Mouse (Mus musculus): ENCODE measurements around the gene Cds2. TPM values are rescaled to one million over a fixed set of nuclear protein-coding genes. Genes with fewer than 3 reads are reported as not detected.
A peak's percentile ranks its signal among the peaks of the same experiment; 100 is the strongest.

The Cds2 gene
- polyA plus RNA-seq, 1 experiment: 30.3 TPM

DNA sequence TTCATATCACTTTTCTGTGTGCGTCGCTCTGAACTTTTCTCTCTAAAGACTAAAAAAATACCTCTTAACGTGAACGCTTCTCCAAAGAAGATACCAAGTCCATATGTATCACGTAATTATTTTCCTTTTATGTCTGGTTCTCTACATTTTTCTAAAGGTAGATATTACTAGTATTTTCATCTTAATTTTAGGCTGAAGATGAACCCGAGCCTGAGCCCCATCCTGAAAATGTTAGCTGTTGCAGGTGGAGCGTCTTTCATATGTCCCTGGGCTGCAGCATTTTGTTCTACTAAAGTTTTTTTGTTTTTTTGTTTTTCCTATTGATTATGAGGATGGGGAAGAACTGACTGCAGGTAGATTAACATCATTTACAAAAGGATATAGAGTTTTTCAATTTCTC, 9.3 kb upstream of the Cds2 start:
- Histone ChIP-seq H3K27me3 (ENCODE audit: control insufficient read depth, insufficient read depth, insufficient read length) (no peaks in the 10 kb centered on the region), H3K79me2 (ENCODE audit: control insufficient read depth, insufficient read depth) (peaks cover 33% of the 10 kb centered on the region), H3K36me3 (ENCODE audit: control insufficient read depth, insufficient read depth) (peaks cover 9% of the 10 kb centered on the region), H3K4me3 (peak overlapping the region; percentile 79), H3K4me2 (ENCODE audit: low read depth) (peak overlapping the region; percentile 95), H3ac (ENCODE audit: control insufficient read depth, insufficient read length) (no peak overlapping the region)
- TF ChIP-seq USF1 (IDR thresholded peaks at IDR 0.05; ENCODE audit: low read depth): no peak
- no peak for TF ChIP-seq TCF3 (IDR thresholded peaks at IDR 0.05; ENCODE audit: insufficient read length, low read depth)
- no peak for TF ChIP-seq MYOD1 (IDR thresholded peaks at IDR 0.05; ENCODE audit: control insufficient read depth in 1 of 3, insufficient read length in 2 of 3, low read depth in 2 of 3)
- no peak for TF ChIP-seq POLR2AphosphoS2 (IDR thresholded peaks at IDR 0.05; ENCODE audit: insufficient read length, low read depth)
- no peak for TF ChIP-seq REST (IDR thresholded peaks at IDR 0.05; ENCODE audit: insufficient read depth, insufficient read length)
- no peak for TF ChIP-seq CEBPB (IDR thresholded peaks at IDR 0.05; ENCODE audit: insufficient read depth, poor library complexity, severe bottlenecking)
- no peak for TF ChIP-seq MAX (IDR thresholded peaks at IDR 0.05; ENCODE audit: low read depth)
- no peak for TF ChIP-seq POLR2A (IDR thresholded peaks at IDR 0.05; ENCODE audit: insufficient read length, low read depth)
- no peak for TF ChIP-seq E2F4 (IDR thresholded peaks at IDR 0.05; ENCODE audit: insufficient read depth)

DNA sequence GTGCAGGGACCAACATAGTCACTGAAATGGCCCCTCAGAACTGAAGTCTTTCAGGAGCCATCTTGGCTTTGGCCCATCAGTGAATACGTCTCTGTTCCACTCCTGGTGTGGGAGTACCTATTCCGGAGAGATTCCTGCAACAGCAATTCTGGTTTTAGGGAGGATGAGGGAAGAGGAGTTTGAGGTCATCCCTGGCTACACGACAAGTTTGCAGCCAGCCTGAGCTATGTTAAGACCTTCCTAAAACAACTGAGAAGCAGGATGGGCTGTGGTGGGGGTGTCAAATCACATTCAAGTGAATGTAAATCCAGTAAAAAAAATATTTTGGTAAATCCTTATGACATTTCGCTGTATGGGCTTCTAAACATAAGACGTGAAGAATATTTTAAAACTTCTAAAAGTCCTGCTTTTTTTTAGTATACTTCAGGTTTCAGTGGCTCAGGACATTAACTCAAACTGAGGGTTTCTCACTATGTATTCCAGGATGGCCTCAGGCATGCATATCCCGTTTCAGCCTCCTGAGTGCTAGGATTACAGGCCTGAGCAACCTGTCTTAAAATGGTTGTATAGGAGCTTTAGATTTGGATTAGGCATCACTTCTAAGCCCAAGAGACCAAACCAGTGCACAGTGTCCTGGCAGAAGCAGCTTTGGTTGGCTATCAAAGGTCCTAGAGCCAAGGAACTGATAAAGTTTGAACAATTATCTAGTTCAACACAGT, 5.4 kb upstream of the Cds2 start:
- no peak for TF ChIP-seq TCF3 (IDR thresholded peaks at IDR 0.05; ENCODE audit: insufficient read length, low read depth)
- TF ChIP-seq REST (IDR thresholded peaks at IDR 0.05; ENCODE audit: insufficient read depth, insufficient read length): no peak
- TF ChIP-seq TCF12 (IDR thresholded peaks at IDR 0.05; ENCODE audit: insufficient read depth, poor library complexity, severe bottlenecking): no peak
- no peak for TF ChIP-seq USF1 (IDR thresholded peaks at IDR 0.05; ENCODE audit: low read depth)
- TF ChIP-seq MYOG (IDR thresholded peaks at IDR 0.05; ENCODE audit: control insufficient read depth in 1 of 3, insufficient read depth in 1 of 3, insufficient read length in 2 of 3, low read depth in 2 of 3): no peak
- no peak for TF ChIP-seq MAX (IDR thresholded peaks at IDR 0.05; ENCODE audit: low read depth)
- TF ChIP-seq POLR2A (IDR thresholded peaks at IDR 0.05; ENCODE audit: insufficient read length, low read depth): no peak
- no peak for TF ChIP-seq E2F4 (IDR thresholded peaks at IDR 0.05; ENCODE audit: insufficient read depth)
- no peak for TF ChIP-seq POLR2AphosphoS2 (IDR thresholded peaks at IDR 0.05; ENCODE audit: insufficient read length, low read depth)
- TF ChIP-seq CEBPB (IDR thresholded peaks at IDR 0.05; ENCODE audit: insufficient read depth, poor library complexity, severe bottlenecking): no peak
- TF ChIP-seq MYOD1 (IDR thresholded peaks at IDR 0.05; ENCODE audit: control insufficient read depth in 1 of 3, insufficient read length in 2 of 3, low read depth in 2 of 3): no peak
- TF ChIP-seq SRF (IDR thresholded peaks at IDR 0.05; ENCODE audit: control insufficient read depth, insufficient read length, low read depth): no peak

DNA sequence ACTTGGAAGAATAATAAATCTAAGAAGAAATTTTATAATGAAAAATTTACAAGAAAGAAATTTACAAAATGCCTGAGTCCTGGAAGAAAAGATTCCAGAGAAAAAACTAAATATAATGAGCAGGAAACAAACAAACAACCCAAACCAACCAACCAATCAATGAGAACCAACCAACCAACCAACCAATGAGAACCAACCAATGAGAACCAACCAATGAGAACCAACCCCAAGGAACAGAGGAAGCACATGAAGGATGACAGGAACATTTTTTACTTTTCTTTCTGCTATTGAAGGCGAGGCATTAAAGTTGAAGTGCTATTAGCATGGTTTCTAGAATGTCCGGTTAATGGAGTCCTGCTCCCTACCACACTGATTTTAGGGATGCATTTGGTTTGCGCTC, 2.3 kb upstream of the Cds2 start:
- no peaks in the 10 kb centered on the region for H3K36me3 ChIP-seq (ENCODE audit: control insufficient read depth, insufficient read depth)
- TF ChIP-seq REST (IDR thresholded peaks at IDR 0.05; ENCODE audit: insufficient read depth, insufficient read length) (no peak), USF1 (IDR thresholded peaks at IDR 0.05; ENCODE audit: low read depth) (no peak), CEBPB (IDR thresholded peaks at IDR 0.05; ENCODE audit: insufficient read depth, poor library complexity, severe bottlenecking) (no peak)
- peaks cover 20% of the 10 kb centered on the region for H3K79me2 ChIP-seq (ENCODE audit: control insufficient read depth, insufficient read depth)
- H3K27me3 ChIP-seq (ENCODE audit: control insufficient read depth, insufficient read depth, insufficient read length): no peaks in the 10 kb centered on the region
- H3K4me3 ChIP-seq: no peak overlapping the region
- no peak overlapping the region for H3K4me2 ChIP-seq (ENCODE audit: low read depth)
- no peak overlapping the region for H3ac ChIP-seq (ENCODE audit: control insufficient read depth, insufficient read length)

More for the DNA sequence above, 5.4 kb upstream of the Cds2 start:
- Histone ChIP-seq H3K4me2 (ENCODE audit: low read depth) (peak overlapping the region; percentile 44), H3K79me2 (ENCODE audit: control insufficient read depth, insufficient read depth) (peaks cover 6% of the 10 kb centered on the region), H3ac (ENCODE audit: control insufficient read depth, insufficient read length) (no peak overlapping the region), H3K27me3 (ENCODE audit: control insufficient read depth, insufficient read depth, insufficient read length) (no peaks in the 10 kb centered on the region), H3K36me3 (ENCODE audit: control insufficient read depth, insufficient read depth) (no peaks in the 10 kb centered on the region), H3K4me3 (no peak overlapping the region)

DNA sequence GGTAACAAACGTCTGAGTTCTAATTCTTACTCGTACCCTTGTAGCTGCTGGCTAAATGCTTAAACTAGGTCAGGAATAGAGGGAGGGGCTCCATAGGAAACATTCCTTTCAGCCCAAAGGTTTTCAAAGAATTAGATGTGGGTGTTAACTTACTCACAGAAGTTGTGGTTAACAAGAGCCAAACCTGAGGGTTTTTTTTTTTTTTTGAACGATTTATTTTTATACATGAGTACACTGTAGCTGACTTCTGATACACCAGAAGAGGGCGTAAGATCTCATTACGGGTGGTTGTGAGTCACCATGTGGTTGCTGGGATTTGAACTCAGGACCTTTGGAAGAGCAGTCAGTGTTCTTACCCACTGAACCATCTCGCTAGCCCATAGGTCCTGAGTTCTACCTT, 773 bp upstream of the Cds2 start:
- Histone ChIP-seq H3ac (ENCODE audit: control insufficient read depth, insufficient read length) (no peak overlapping the region), H3K4me2 (ENCODE audit: low read depth) (peak overlapping the region; percentile 84), H3K36me3 (ENCODE audit: control insufficient read depth, insufficient read depth) (no peaks in the 10 kb centered on the region), H3K27me3 (ENCODE audit: control insufficient read depth, insufficient read depth, insufficient read length) (no peaks in the 10 kb centered on the region), H3K4me3 (peak overlapping the region; percentile 66), H3K79me2 (ENCODE audit: control insufficient read depth, insufficient read depth) (peaks cover 31% of the 10 kb centered on the region)
- TF ChIP-seq MAX (IDR thresholded peaks at IDR 0.05; ENCODE audit: low read depth) (no peak), SRF (IDR thresholded peaks at IDR 0.05; ENCODE audit: control insufficient read depth, insufficient read length, low read depth) (no peak), USF1 (IDR thresholded peaks at IDR 0.05; ENCODE audit: low read depth) (no peak), POLR2AphosphoS2 (IDR thresholded peaks at IDR 0.05; ENCODE audit: insufficient read length, low read depth) (no peak), MYOD1 (IDR thresholded peaks at IDR 0.05; ENCODE audit: control insufficient read depth in 1 of 3, insufficient read length in 2 of 3, low read depth in 2 of 3) (no peak), TCF12 (IDR thresholded peaks at IDR 0.05; ENCODE audit: insufficient read depth, poor library complexity, severe bottlenecking) (no peak), TCF3 (IDR thresholded peaks at IDR 0.05; ENCODE audit: insufficient read length, low read depth) (no peak), E2F4 (IDR thresholded peaks at IDR 0.05; ENCODE audit: insufficient read depth) (no peak), POLR2A (IDR thresholded peaks at IDR 0.05; ENCODE audit: insufficient read length, low read depth) (no peak), REST (IDR thresholded peaks at IDR 0.05; ENCODE audit: insufficient read depth, insufficient read length) (no peak), CEBPB (IDR thresholded peaks at IDR 0.05; ENCODE audit: insufficient read depth, poor library complexity, severe bottlenecking) (no peak), MYOG (IDR thresholded peaks at IDR 0.05; ENCODE audit: control insufficient read depth in 1 of 3, insufficient read depth in 1 of 3, insufficient read length in 2 of 3, low read depth in 2 of 3) (no peak)
